In the genomic region with DNA sequence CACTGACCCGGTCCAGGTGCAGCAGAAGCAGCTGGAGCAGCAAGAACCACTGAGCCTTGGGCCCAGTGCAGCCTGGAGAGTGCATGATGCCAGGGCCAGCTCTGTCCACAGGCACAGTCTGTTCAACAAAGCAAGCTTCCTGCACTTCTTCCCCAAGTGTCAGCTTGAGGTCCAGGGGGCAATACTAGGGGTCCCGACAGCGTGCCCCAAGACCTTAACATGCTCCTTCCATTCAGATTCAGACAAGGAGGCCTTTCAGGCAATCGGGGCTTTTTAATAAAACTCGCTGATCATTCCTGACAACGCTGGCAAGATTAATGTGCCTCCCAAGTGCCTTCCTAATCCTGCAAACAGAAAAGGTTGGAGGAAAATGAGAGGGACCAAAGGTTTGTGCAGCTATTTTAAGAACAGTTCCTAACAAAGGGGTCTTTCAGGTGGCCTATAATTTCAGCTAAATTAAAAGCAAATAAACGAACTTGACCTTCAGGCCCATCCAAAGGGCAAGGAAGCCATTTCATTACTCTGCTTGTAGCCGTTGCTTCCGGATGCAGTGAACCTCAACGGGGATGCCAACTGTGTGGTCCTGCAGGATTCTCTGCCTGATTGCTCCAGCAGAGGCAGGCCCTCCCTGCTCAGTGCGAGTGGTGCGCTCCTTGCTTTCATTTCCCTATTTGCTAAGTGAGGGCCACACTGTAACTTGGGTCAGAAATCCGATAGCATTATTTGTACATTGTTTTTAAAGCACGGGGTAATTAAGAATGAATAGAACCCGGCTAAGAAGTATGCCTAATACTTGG, we compare ENCODE assay signal across 10 mouse cellular contexts. TPM values are rescaled to one million over a fixed set of nuclear protein-coding genes. Genes with fewer than 3 reads are reported as not detected.
DNase-seq lines count a peak whose midpoint lies in the region; ATAC-seq lines count a peak whose summit lies in the region.
"Had no signal": no experiment of that assay in that cellular context is flagged by ENCODE, and none has a peak within 500 bp of the region (broad histone marks: within the 10 kb centered on the region; RNA-seq: fewer than 3 reads in every experiment).

No protein-coding gene starts in this region.

- no peaks in the 10 kb centered on the region for H3K36me3 ChIP-seq in embryonic facial prominence, embryonic 12.5 days
- H3K36me3 ChIP-seq in kidney, embryonic 15.5 days, result no peaks in the 10 kb centered on the region; the same call in 1 of the 2 replicates
- no peaks in the 10 kb centered on the region for H3K36me3 ChIP-seq in midbrain, embryonic 16.5 days (ENCODE audit: control insufficient read depth, insufficient read depth, low read length)
- H3K36me3 ChIP-seq: embryonic facial prominence, embryonic 15.5 days had no signal

- peaks cover 14% of the 10 kb centered on the region for H3K4me1 ChIP-seq in embryonic facial prominence, embryonic 12.5 days
- H3K4me1 ChIP-seq in kidney, embryonic 15.5 days, result peaks cover 64% of the 10 kb centered on the region
- H3K4me1 ChIP-seq in midbrain, embryonic 16.5 days (ENCODE audit: control insufficient read depth, insufficient read depth, low read length), result peaks cover 8% of the 10 kb centered on the region
- H3K4me1 ChIP-seq: embryonic facial prominence, embryonic 15.5 days had no signal

- no peaks in the 10 kb centered on the region for H3K9me3 ChIP-seq in embryonic facial prominence, embryonic 12.5 days
- H3K9me3 ChIP-seq in kidney, embryonic 15.5 days (replicated peaks), result no peaks in the 10 kb centered on the region
- no peaks in the 10 kb centered on the region for H3K9me3 ChIP-seq in midbrain, embryonic 16.5 days (replicated peaks; ENCODE audit: control insufficient read depth, low read length, poor library complexity, severe bottlenecking)
- H3K9me3 ChIP-seq: embryonic facial prominence, embryonic 15.5 days had no signal

- 0 out of 2 replicates have a peak, but pooled peaks have one; percentile 69 for ATAC-seq in embryonic facial prominence, embryonic 12.5 days (ENCODE audit: insufficient number of reproducible peaks, insufficient read depth, low FRiP score, low TSS enrichment)
- peak; percentile 89 for ATAC-seq in kidney, embryonic 15.5 days (replicated peaks; ENCODE audit: low FRiP score)
- ATAC-seq in midbrain, embryonic 16.5 days, result peak; percentile 71; the same call in 1 of the 2 replicates

- peak overlapping the region; percentile 63; the same call in 1 of the 2 replicates for H3K27ac ChIP-seq in embryonic facial prominence, embryonic 12.5 days
- H3K27ac ChIP-seq in kidney, embryonic 15.5 days, result peak overlapping the region; percentile 81
- H3K27ac ChIP-seq in midbrain, embryonic 16.5 days (ENCODE audit: low read length), result peak overlapping the region; percentile 8
- H3K27ac ChIP-seq: embryonic facial prominence, embryonic 15.5 days had no signal

- H3K4me3 ChIP-seq in embryonic facial prominence, embryonic 12.5 days, result no peak overlapping the region
- no peak overlapping the region for H3K4me3 ChIP-seq in kidney, embryonic 15.5 days (replicated peaks)
- no peak overlapping the region for H3K4me3 ChIP-seq in midbrain, embryonic 16.5 days (ENCODE audit: low read depth, low read length)
- H3K4me3 ChIP-seq: embryonic facial prominence, embryonic 15.5 days had no signal

- peak; percentile 5 to 13 for DNase-seq in cerebellum, postnatal 10 days
- DNase-seq in cerebellum, adult 8-10 months, result no peak
- DNase-seq in adipocyte (ENCODE audit: low spot score), result no peak
- no peak for DNase-seq in right cerebral cortex, postnatal 36 days (ENCODE audit: low spot score in 2 of 2)
- DNase-seq in cerebellum, adult 11 months, result no peak
- DNase-seq: heart, adult 18-20 months had no signal

- no peak overlapping the region for H3K4me2 ChIP-seq in embryonic facial prominence, embryonic 12.5 days (replicated peaks)
- peak overlapping the region; percentile 15; the same call in 1 of the 2 replicates for H3K4me2 ChIP-seq in kidney, embryonic 15.5 days
- H3K4me2 ChIP-seq in midbrain, embryonic 16.5 days (ENCODE audit: low read length), result no peak overlapping the region
- H3K4me2 ChIP-seq: embryonic facial prominence, embryonic 15.5 days had no signal

- WGBS in embryonic facial prominence, embryonic 12.5 days, result 20% methylated on average over 15 of the region's 15 CpGs
- WGBS in kidney, embryonic 15.5 days, result 20% methylated on average over 15 of the region's 15 CpGs
- WGBS in midbrain, embryonic 16.5 days, result 36% methylated on average over 15 of the region's 15 CpGs

- no peak overlapping the region for H3K9ac ChIP-seq in embryonic facial prominence, embryonic 12.5 days
- no peak overlapping the region for H3K9ac ChIP-seq in kidney, embryonic 15.5 days
- H3K9ac ChIP-seq in midbrain, embryonic 16.5 days (ENCODE audit: low read depth, low read length), result no peak overlapping the region
- H3K9ac ChIP-seq: embryonic facial prominence, embryonic 15.5 days had no signal

- H3K27me3 ChIP-seq in embryonic facial prominence, embryonic 12.5 days, result no peaks in the 10 kb centered on the region
- no peaks in the 10 kb centered on the region for H3K27me3 ChIP-seq in kidney, embryonic 15.5 days
- no peaks in the 10 kb centered on the region for H3K27me3 ChIP-seq in midbrain, embryonic 16.5 days (ENCODE audit: control insufficient read depth, insufficient read depth, low read depth, low read length)
- H3K27me3 ChIP-seq: embryonic facial prominence, embryonic 15.5 days had no signal

RNA-seq across cellular contexts. Expression of a gene that starts 31.2 kb away (rescaled TPM):
- polyA plus RNA-seq in embryonic facial prominence, embryonic 12.5 days (2016; fragmentation: Nextera tagmentation; extraction: Ambion mirVana), result 25.7 and 26.1 TPM in 2 replicates
- polyA plus RNA-seq in kidney, embryonic 15.5 days (2015; fragmentation: Nextera tagmentation; extraction: Ambion mirVana), result 23.9 and 24.3 TPM in 2 replicates
- 1.4 and 1.6 TPM in 2 replicates for polyA plus RNA-seq in midbrain, embryonic 16.5 days (2015; fragmentation: Nextera tagmentation; extraction: Ambion mirVana)

Comparison
In these comparisons a context has a peak if more than half of its experiments do, and no peak if none do; other contexts are left out.
1. DNase-seq: peak in cerebellum, postnatal 10 days (2 of 2); none in cerebellum, adult 8-10 months (single experiment), adipocyte (single experiment), right cerebral cortex, postnatal 36 days (0 of 2) and cerebellum, adult 11 months (single experiment).
2. H3K27ac ChIP-seq: peak in every context shown above with its lines; median percentile 81 in kidney, embryonic 15.5 days; 63 in embryonic facial prominence, embryonic 12.5 days; 8 in midbrain, embryonic 16.5 days.
3. Peak in every context shown above with its lines, with median percentiles within 50 percentile points of each other: ATAC-seq.